19 mouse cellular contexts compared by ENCODE assay signal in genomic region chr6:148234105-148234828, GRCm38 (mm10). TPM values are rescaled to one million over a fixed set of nuclear protein-coding genes. Genes with fewer than 3 reads are reported as not detected.
A peak's percentile ranks its signal among the peaks of the same experiment; 100 is the strongest.
DNase-seq lines count a peak whose midpoint lies in the region; ATAC-seq and TF ChIP-seq lines count a peak whose summit lies in the region.
"Had no signal": no experiment of that assay in that cellular context is flagged by ENCODE, and none has a peak within 500 bp of the region (broad histone marks: within the 10 kb centered on the region; RNA-seq: fewer than 3 reads in every experiment).

No protein-coding gene starts in this region.

- POLR2A ChIA-PET in Patski (lab: Charles Lee), result interaction anchor here (0.8 kb wide), 1 partner anchor 590 kb away, joined by 3 read pairs; no protein-coding TSS in a partner anchor

- H3K9ac ChIP-seq in lung, postnatal 0 days (replicated peaks; ENCODE audit: low read depth), result no peak overlapping the region
- H3K9ac ChIP-seq: forebrain, embryonic 13.5 days; forebrain, postnatal 0 days; heart, embryonic 13.5 days; hindbrain, embryonic 13.5 days had no signal

- CTCF ChIA-PET in Patski (lab: Charles Lee), result no interaction called here

- intact Hi-C loops in gastrocnemius, adult 2 months (cut with DNase I), result no loop called here

- no peak overlapping the region for H3K4me2 ChIP-seq in lung, postnatal 0 days (replicated peaks; ENCODE audit: low read depth, low read length)
- H3K4me2 ChIP-seq: forebrain, embryonic 13.5 days; heart, embryonic 13.5 days; hindbrain, embryonic 13.5 days had no signal

- 59% methylated on average over 3 of the region's 3 CpGs for WGBS in lung, postnatal 0 days

- no peak for TF ChIP-seq CTCF in gastrocnemius, adult 2 months (IDR thresholded peaks at IDR 0.05)
- TF ChIP-seq CTCF in layer of hippocampus, adult 2 months (conservative IDR thresholded peaks at IDR 0.05), result 0 out of 2 replicates have a peak, but pooled peaks have one; percentile 9
- no peak for TF ChIP-seq CTCF in Patski (IDR thresholded peaks at IDR 0.05)
- no peak for TF ChIP-seq CTCF in lung, postnatal 0 days (IDR thresholded peaks at IDR 0.05)

- no peak for DNase-seq in gastrocnemius, adult 2 months
- no peak for DNase-seq in gastrocnemius, postnatal 25 days
- no peak for DNase-seq in layer of hippocampus, adult 2 months (ENCODE audit: low spot score in 2 of 2)
- DNase-seq in layer of hippocampus, adult 9-10 months (ENCODE audit: low spot score), result no peak
- DNase-seq in Patski (ENCODE audit: low read depth, low spot score), result no peak
- no peak for DNase-seq in lung, postnatal 10 days
- DNase-seq in lung, postnatal 0 days (ENCODE audit: low spot score), result no peak
- DNase-seq: adrenal gland, adult 2 months; adrenal gland, postnatal 25 days; cerebellum, adult 2 months; cerebellum, postnatal 10 days; forebrain, postnatal 0 days; gastrocnemius, postnatal 10 days had no signal

- H3K4me1 ChIP-seq in lung, postnatal 0 days (ENCODE audit: insufficient read depth, low read depth, low read length), result no peaks in the 10 kb centered on the region
- H3K4me1 ChIP-seq: embryonic facial prominence, embryonic 10.5 days; forebrain, embryonic 13.5 days; hindbrain, embryonic 13.5 days had no signal

- H3K4me3 ChIP-seq in gastrocnemius, adult 2 months, result peak overlapping the region; percentile 18
- peak overlapping the region; percentile 2; the same call in 1 of the 2 replicates for H3K4me3 ChIP-seq in layer of hippocampus, adult 2 months
- no peak overlapping the region for H3K4me3 ChIP-seq in lung, postnatal 0 days (ENCODE audit: low read depth, low read length)
- H3K4me3 ChIP-seq: embryonic facial prominence, embryonic 10.5 days; forebrain, embryonic 13.5 days; heart, embryonic 13.5 days; hindbrain, embryonic 13.5 days had no signal

- no peaks in the 10 kb centered on the region for H3K36me3 ChIP-seq in lung, postnatal 0 days (ENCODE audit: insufficient read depth, low read length)
- H3K36me3 ChIP-seq: embryonic facial prominence, embryonic 10.5 days; heart, embryonic 13.5 days; hindbrain, embryonic 13.5 days had no signal

- peak; percentile 80 for ATAC-seq in Patski
- ATAC-seq in lung, postnatal 0 days, result no peak
- ATAC-seq: forebrain, embryonic 13.5 days; forebrain, postnatal 0 days; hindbrain, postnatal 0 days had no signal

- H3K9me3 ChIP-seq in lung, postnatal 0 days (ENCODE audit: low read length), result no peaks in the 10 kb centered on the region
- H3K9me3 ChIP-seq: embryonic facial prominence, embryonic 10.5 days; forebrain, embryonic 13.5 days; heart, embryonic 13.5 days; hindbrain, embryonic 13.5 days had no signal

- no peaks in the 10 kb centered on the region for H3K27me3 ChIP-seq in Patski
- H3K27me3 ChIP-seq in lung, postnatal 0 days (replicated peaks; ENCODE audit: insufficient read depth, low read length), result no peaks in the 10 kb centered on the region
- H3K27me3 ChIP-seq: CH12.LX; forebrain, embryonic 13.5 days; heart, embryonic 13.5 days; hindbrain, embryonic 13.5 days had no signal

- peak overlapping the region; percentile 57 for H3K27ac ChIP-seq in gastrocnemius, adult 2 months
- peak overlapping the region; percentile 23; the same call in 1 of the 2 replicates for H3K27ac ChIP-seq in layer of hippocampus, adult 2 months
- no peak overlapping the region for H3K27ac ChIP-seq in lung, postnatal 0 days (ENCODE audit: low read length)
- H3K27ac ChIP-seq: embryonic facial prominence, embryonic 10.5 days; forebrain, embryonic 13.5 days; heart, embryonic 13.5 days; hindbrain, embryonic 13.5 days; hindbrain, postnatal 0 days had no signal

- in situ Hi-C loops in Patski (cut with MboI; ENCODE audit: low pct_unique_long_range_greater_than_20kb), result no loop called here

- TF ChIP-seq EP300 in lung, postnatal 0 days (IDR thresholded peaks at IDR 0.05), result no peak

RNA-seq across cellular contexts. Expression of gene Ergic2, which starts 22.1 kb away (rescaled TPM):
- total RNA-seq in gastrocnemius, adult 2 months (2021), result 10 to 100 TPM; 68.6 to 72.2 TPM
- 10 to 100 TPM; 58.6 to 66.8 TPM for total RNA-seq in gastrocnemius, postnatal 25 days (2021)
- 10 to 100 TPM; 60.4 to 64.6 TPM for total RNA-seq in layer of hippocampus, adult 2 months (2021)
- polyA plus RNA-seq in Patski (2021), result 123 TPM
- 159 and 168 TPM in 2 replicates for polyA plus RNA-seq in lung, postnatal 0 days (2015; fragmentation: Nextera tagmentation; extraction: Ambion mirVana)
